Mouse (Mus musculus): ENCODE data around the gene Gnb5.

DNA sequence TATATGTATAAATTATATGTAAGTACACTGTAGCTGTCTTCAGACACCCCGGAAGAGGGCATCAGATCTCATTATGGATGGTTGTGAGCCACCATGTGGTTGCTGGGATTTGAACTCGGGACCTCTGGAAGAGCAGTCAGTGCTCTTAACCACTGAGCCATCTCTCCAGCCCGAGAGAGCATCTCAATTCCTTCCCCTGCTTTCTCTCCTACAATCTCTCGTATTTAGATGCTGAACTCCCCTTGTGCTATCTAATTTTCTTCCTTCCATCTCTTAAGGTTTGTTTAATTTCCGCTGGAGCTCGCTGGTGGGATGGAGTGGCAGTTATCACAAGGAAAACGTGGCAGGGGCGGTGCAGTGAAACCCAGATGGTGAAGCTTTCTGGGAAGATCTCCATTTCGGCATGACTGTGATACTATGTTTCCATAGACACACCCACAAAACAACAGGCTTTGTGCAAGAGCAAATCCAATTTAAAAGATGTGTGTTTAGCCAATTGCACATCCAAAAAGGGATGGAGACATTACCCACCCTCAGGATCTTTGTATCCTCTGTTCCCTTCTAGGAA lies 51.1 kb downstream of the Gnb5 start:
- TF ChIP-seq POLR2A (IDR thresholded peaks at IDR 0.05; ENCODE audit: extremely low read depth, insufficient read depth, low read length) (no peak), CTCF (IDR thresholded peaks at IDR 0.05; ENCODE audit: low read depth, low read length) (no peak)

All from liver, adult 2 months (tissue).